Mouse (Mus musculus) lung, postnatal 25 days (tissue): ENCODE data around the gene Esam.

Experiments
- DNase-seq: peaks from one replicate; pipeline ENCODE4 v3.0.0; 2022; ENCODE audit warnings: low spot score

The Esam gene

GRCm38 (mm10) chr9:37527396-37528224 lies at the start of gene Esam:
Gene Esam (plus strand): TSS chr9:37528078.
- peak; percentile 92 for DNase-seq

- no peak for DNase-seq
Measured at GRCm38 (mm10) chr9:37485146-37485545, 42.7 kb upstream of the Esam start.

- DNase-seq: no peak
Measured at GRCm38 (mm10) chr9:37488041-37488440, 39.8 kb upstream of the Esam start.

- DNase-seq: peak; percentile 92
Measured at GRCm38 (mm10) chr9:37488611-37489396, 39.1 kb upstream of the Esam start, which contains the start of gene Msantd2. Gene Msantd2 (plus strand): TSS chr9:37489319.

GRCm38 (mm10) chr9:37489446-37490120 lies 38.3 kb upstream of the Esam start:
- peak; percentile 29 for DNase-seq

- DNase-seq: peak; percentile 39
Measured at GRCm38 (mm10) chr9:37495761-37496160, 32.1 kb upstream of the Esam start.

GRCm38 (mm10) chr9:37496325-37496724 lies 31.6 kb upstream of the Esam start:
- DNase-seq: no peak

GRCm38 (mm10) chr9:37500201-37500600 lies 27.7 kb upstream of the Esam start:
- no peak for DNase-seq

- no peak for DNase-seq
Measured at GRCm38 (mm10) chr9:37501170-37501569, 26.7 kb upstream of the Esam start.

GRCm38 (mm10) chr9:37504348-37504747 lies 23.5 kb upstream of the Esam start:
- DNase-seq: no peak

GRCm38 (mm10) chr9:37506023-37506422 lies 21.9 kb upstream of the Esam start:
- DNase-seq: no peak

GRCm38 (mm10) chr9:37512097-37512496 lies 15.8 kb upstream of the Esam start:
- DNase-seq: no peak

- no peak for DNase-seq
Measured at GRCm38 (mm10) chr9:37514456-37514855, 13.4 kb upstream of the Esam start.

GRCm38 (mm10) chr9:37517467-37517866 lies 10.4 kb upstream of the Esam start:
- no peak for DNase-seq

- DNase-seq: no peak
Measured at GRCm38 (mm10) chr9:37518991-37519390, 8.9 kb upstream of the Esam start.

GRCm38 (mm10) chr9:37519995-37520394 lies 7.9 kb upstream of the Esam start:
- DNase-seq: no peak

GRCm38 (mm10) chr9:37525461-37525860 lies 2.4 kb upstream of the Esam start:
- DNase-seq: no peak

- peak; percentile 84 for DNase-seq
Measured at GRCm38 (mm10) chr9:37526443-37527395, 1.2 kb upstream of the Esam start.

- peak; percentile 76 for DNase-seq
Measured at GRCm38 (mm10) chr9:37528225-37528970, 520 bp downstream of the Esam start.

GRCm38 (mm10) chr9:37530031-37530887 lies 2.4 kb downstream of the Esam start:
- peak; percentile 90 for DNase-seq
